Mouse (Mus musculus): Measurements from ENCODE around the gene Ldlrap1. TPM values are rescaled to one million over a fixed set of nuclear protein-coding genes. Genes with fewer than 3 reads are reported as not detected.

Ldlrap1 gene
- polyA plus RNA-seq, 1 experiment = 45.9 TPM

DNA sequence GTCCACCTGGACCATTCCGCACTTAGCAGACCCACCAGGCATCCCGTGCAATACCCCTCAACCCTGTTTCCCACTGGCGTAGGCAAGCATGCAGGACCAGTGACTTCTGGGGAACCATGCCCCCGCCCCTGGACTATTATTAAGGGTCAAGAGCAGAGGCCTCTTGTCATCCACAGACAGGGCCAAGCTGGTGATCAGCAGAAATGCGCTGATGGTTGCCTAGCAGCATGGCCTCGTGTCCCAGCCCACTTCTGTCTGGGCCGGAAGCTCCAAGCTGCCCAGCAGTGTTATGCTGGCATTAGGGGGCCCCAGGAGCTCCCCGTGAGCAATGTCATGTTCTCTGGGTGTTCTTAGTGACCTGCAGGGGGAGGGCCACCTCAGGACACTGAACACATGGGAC, 25.9 kb downstream of the Ldlrap1 start:
- no peak for TF ChIP-seq CTCF (IDR thresholded peaks at IDR 0.05; ENCODE audit: control insufficient read depth, insufficient read depth, low read length)
- no peak overlapping the region for H3K4me3 ChIP-seq (replicated peaks; ENCODE audit: control insufficient read depth, low read depth, low read length)
- peaks cover under 1% of the 10 kb centered on the region; the same call in 1 of the 2 replicates for H3K4me1 ChIP-seq (ENCODE audit: control insufficient read depth, insufficient read depth, low read length)
- no peak overlapping the region for H3K27ac ChIP-seq (ENCODE audit: control insufficient read depth, insufficient read depth, low read depth, low read length, poor library complexity)
- WGBS = 85% methylated on average over 8 of the region's 8 CpGs

DNA sequence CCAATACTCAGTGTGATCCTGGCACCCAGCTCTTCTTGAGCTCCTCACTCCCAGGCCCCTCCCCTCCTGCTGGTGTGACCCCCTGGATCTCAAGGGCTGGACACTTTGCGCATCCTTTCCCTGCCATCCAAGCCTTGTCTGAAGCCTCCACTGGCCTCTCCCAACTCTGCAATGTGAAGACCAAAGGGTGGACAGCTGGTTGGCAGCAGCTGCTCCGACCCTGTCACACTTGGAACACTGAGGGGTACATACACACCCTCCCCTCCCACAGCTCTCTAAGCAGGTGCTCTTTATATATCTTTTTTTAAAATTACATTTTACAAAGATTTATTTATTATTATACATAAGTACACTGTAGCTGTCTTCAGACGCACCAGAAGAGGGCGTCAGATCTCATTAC, 27.6 kb downstream of the Ldlrap1 start:
- no peak for TF ChIP-seq CTCF (IDR thresholded peaks at IDR 0.05; ENCODE audit: control insufficient read depth, insufficient read depth, low read length)
- TF ChIP-seq POLR2A (IDR thresholded peaks at IDR 0.05; ENCODE audit: borderline replicate concordance, control insufficient read depth, low read depth, low read length) = no peak
- 94% methylated on average over 4 of the region's 4 CpGs for WGBS
- Histone ChIP-seq H3K27ac (ENCODE audit: control insufficient read depth, insufficient read depth, low read depth, low read length, poor library complexity) (no peak overlapping the region), H3K4me1 (ENCODE audit: control insufficient read depth, insufficient read depth, low read length) (peaks cover 3% of the 10 kb centered on the region; the same call in 1 of the 2 replicates), H3K4me3 (replicated peaks; ENCODE audit: control insufficient read depth, low read depth, low read length) (no peak overlapping the region)

DNA sequence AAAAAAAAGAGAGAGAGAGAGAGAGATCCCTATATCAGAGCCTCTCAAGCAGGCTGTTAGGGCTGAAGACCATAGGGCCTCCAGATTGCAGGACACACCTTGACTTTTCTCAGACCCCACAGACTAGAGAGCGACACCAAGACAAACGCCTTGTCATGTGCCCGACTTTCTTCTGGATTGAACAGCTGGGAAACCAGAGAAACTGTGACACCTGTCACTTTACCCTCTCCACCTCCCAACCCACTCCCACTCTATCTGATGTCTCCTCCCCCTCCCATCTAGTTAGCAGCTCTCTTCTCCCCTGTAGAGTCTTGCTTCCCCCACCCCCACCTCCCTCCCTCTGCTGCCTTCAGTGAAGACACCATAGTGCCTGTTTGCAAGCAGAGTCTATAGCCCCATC, 28.3 kb downstream of the Ldlrap1 start:
- 77% methylated on average over 3 of the region's 3 CpGs for WGBS
- no peak for TF ChIP-seq CTCF (IDR thresholded peaks at IDR 0.05; ENCODE audit: control insufficient read depth, insufficient read depth, low read length)
- no peak for TF ChIP-seq POLR2A (IDR thresholded peaks at IDR 0.05; ENCODE audit: borderline replicate concordance, control insufficient read depth, low read depth, low read length)
- no peak overlapping the region for H3K27ac ChIP-seq (ENCODE audit: control insufficient read depth, insufficient read depth, low read depth, low read length, poor library complexity)
- no peak overlapping the region for H3K4me3 ChIP-seq (replicated peaks; ENCODE audit: control insufficient read depth, low read depth, low read length)
- peaks cover 4% of the 10 kb centered on the region for H3K4me1 ChIP-seq (ENCODE audit: control insufficient read depth, insufficient read depth, low read length)

DNA sequence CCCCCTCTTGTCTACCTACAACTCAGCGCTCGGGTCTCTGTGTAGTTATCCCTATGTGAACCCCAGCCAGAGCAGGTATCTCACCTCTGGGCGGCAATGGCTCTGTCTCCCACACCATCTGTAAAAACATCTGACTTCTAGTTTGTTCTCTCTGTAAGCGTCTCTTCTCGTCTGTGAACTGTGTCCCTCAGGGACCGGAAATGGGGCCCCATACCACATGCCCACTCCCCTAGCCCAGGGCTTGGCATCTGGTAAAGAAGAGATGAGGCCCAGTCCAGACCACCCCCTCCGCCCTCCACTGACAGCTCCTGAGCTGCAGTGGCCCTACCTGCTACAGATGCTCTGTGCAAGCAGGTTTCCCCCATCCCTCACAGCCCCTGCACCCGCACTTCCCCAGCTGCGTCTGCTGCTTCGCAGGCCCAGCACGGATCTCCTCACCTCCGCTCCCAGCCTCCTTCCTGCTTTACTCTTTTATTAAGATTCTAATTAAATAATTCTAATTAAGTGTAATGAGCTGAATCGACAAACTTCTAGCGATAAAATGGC, 30.4 kb downstream of the Ldlrap1 start:
- Histone ChIP-seq H3K27ac (ENCODE audit: control insufficient read depth, insufficient read depth, low read depth, low read length, poor library complexity) (peak overlapping the region; percentile 6; the same call in 1 of the 2 replicates), H3K4me1 (ENCODE audit: control insufficient read depth, insufficient read depth, low read length) (peaks cover 10% of the 10 kb centered on the region), H3K4me3 (replicated peaks; ENCODE audit: control insufficient read depth, low read depth, low read length) (no peak overlapping the region)
- 57% methylated on average over 14 of the region's 14 CpGs for WGBS
- no peak for TF ChIP-seq POLR2A (IDR thresholded peaks at IDR 0.05; ENCODE audit: borderline replicate concordance, control insufficient read depth, low read depth, low read length)
- TF ChIP-seq CTCF (IDR thresholded peaks at IDR 0.05; ENCODE audit: control insufficient read depth, insufficient read depth, low read length) = no peak

DNA sequence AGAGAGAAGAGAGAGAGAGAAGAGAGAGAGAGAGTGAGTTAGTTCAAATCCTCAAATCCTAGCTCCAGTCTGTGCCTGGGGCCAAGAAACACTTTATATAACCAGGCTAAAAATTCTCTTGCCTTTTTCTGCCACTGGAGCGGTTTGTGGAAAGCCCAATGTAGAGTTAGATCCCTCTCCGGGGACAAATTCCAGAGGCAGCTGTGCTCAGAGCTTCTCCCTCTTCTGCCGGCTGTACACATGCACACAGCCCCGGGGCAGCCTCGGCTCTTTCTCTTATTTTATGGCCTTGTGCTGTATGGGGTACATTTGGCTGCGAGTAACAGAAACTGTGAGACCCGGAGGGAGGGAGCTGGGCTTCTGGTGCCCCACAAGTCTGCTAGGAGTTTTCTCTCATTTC, 31.7 kb downstream of the Ldlrap1 start:
- TF ChIP-seq POLR2A (IDR thresholded peaks at IDR 0.05; ENCODE audit: borderline replicate concordance, control insufficient read depth, low read depth, low read length) (no peak), CTCF (IDR thresholded peaks at IDR 0.05; ENCODE audit: control insufficient read depth, insufficient read depth, low read length) (no peak)
- Histone ChIP-seq H3K27ac (ENCODE audit: control insufficient read depth, insufficient read depth, low read depth, low read length, poor library complexity) (no peak overlapping the region), H3K4me3 (replicated peaks; ENCODE audit: control insufficient read depth, low read depth, low read length) (no peak overlapping the region), H3K4me1 (ENCODE audit: control insufficient read depth, insufficient read depth, low read length) (peaks cover 14% of the 10 kb centered on the region)
- 84% methylated on average over 7 of the region's 7 CpGs for WGBS

DNA sequence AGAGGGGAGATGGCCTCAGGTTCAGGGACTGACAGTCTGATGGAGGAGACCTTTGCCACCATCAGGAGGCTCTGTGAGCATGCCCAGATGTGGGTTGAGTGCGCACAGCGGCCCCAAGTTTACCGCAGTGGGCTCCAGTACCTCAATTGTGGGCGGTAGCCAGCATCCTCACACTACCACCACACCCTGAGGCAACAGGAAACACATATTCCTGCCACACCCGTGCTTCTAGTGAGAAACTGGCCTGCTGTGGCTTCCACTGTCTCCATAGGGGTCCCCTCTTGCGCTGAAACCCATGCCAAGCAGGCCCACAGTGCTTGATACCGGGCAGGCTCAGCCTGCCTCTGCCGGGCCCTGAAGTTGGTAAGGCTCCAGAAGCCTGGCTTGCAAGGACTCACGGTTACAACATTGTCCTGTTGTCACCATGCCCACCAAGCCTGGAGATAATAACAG, 33.2 kb downstream of the Ldlrap1 start:
- Histone ChIP-seq H3K4me3 (replicated peaks; ENCODE audit: control insufficient read depth, low read depth, low read length) (no peak overlapping the region), H3K27ac (ENCODE audit: control insufficient read depth, insufficient read depth, low read depth, low read length, poor library complexity) (peak overlapping the region; percentile 85), H3K4me1 (ENCODE audit: control insufficient read depth, insufficient read depth, low read length) (peaks cover 17% of the 10 kb centered on the region)
- TF ChIP-seq CTCF (IDR thresholded peaks at IDR 0.05; ENCODE audit: control insufficient read depth, insufficient read depth, low read length) (no peak; the same call in 1 of the 2 replicates), POLR2A (IDR thresholded peaks at IDR 0.05; ENCODE audit: borderline replicate concordance, control insufficient read depth, low read depth, low read length) (peak; percentile 45; the same call in 1 of the 2 replicates)
- WGBS = 4% methylated on average over 9 of the region's 9 CpGs

DNA sequence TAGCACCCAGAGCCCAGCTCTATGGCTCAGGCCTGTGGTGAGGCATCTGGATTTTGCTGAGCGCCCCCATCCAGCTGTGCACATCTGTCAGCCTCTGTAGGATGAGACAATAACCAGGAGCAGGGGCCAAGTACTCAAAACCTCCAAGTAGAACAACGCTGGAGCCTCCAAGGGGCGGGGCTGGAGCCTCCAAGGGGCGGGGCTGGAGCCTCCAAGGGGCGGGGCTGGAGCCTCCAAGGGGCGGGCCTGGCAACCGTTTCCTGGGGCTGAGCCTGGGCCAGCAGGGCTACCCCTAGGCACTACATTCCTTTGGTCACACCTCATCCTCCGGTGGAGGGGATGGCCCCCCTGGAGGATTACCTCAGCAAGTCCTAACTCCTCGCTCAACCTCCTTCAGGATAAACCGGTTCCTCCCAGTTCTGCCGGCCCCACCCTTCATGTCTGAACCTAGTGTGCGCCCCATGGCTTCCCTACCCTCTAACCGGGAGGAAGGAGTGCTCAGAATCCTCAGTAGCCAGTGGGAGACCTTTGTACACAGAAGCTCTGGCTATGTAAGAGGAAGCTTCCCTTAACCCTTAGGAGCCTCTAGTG, 33.7 kb downstream of the Ldlrap1 start:
- H3K4me1 ChIP-seq (ENCODE audit: control insufficient read depth, insufficient read depth, low read length) = peaks cover 20% of the 10 kb centered on the region
- 5% methylated on average over 13 of the region's 13 CpGs for WGBS
- H3K4me3 ChIP-seq (replicated peaks; ENCODE audit: control insufficient read depth, low read depth, low read length) = peak overlapping the region; percentile 21
- peak overlapping the region; percentile 85 for H3K27ac ChIP-seq (ENCODE audit: control insufficient read depth, insufficient read depth, low read depth, low read length, poor library complexity)
- no peak for TF ChIP-seq CTCF (IDR thresholded peaks at IDR 0.05; ENCODE audit: control insufficient read depth, insufficient read depth, low read length)
- TF ChIP-seq POLR2A (IDR thresholded peaks at IDR 0.05; ENCODE audit: borderline replicate concordance, control insufficient read depth, low read depth, low read length) = peak; percentile 19; the same call in 1 of the 2 replicates

DNA sequence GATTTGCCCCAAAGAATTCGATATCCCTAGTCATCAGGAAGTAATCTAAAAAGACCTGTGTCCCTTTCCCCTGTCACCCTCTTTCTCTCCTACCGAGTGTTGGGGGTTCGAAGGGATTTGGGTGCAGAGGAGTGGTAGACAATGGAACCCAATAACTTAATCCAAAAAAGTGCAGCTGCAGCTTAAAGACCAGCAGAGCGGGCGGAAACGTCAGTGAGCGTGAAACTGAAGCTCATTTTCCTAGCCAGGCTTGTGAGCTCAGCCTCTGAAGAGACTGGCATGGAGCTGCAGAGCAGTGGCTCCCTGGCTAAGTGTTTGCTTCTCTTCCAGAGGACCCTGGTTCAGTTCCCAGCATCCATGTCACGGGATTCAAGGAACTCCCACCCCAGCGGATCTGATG, 34.5 kb downstream of the Ldlrap1 start:
- Histone ChIP-seq H3K27ac (ENCODE audit: control insufficient read depth, insufficient read depth, low read depth, low read length, poor library complexity) (no peak overlapping the region), H3K4me1 (ENCODE audit: control insufficient read depth, insufficient read depth, low read length) (peaks cover 22% of the 10 kb centered on the region), H3K4me3 (replicated peaks; ENCODE audit: control insufficient read depth, low read depth, low read length) (no peak overlapping the region)
- TF ChIP-seq POLR2A (IDR thresholded peaks at IDR 0.05; ENCODE audit: borderline replicate concordance, control insufficient read depth, low read depth, low read length) (no peak), CTCF (IDR thresholded peaks at IDR 0.05; ENCODE audit: control insufficient read depth, insufficient read depth, low read length) (no peak)
- 68% methylated on average over 9 of the region's 9 CpGs for WGBS
